In genomic region chr19:42004258-42004657, GRCm38 (mm10) we compare ENCODE assay signal across 21 mouse cellular contexts. TPM values are rescaled to one million over a fixed set of nuclear protein-coding genes. Genes with fewer than 3 reads are reported as not detected.
"Had no signal": no experiment of that assay in that cellular context is flagged by ENCODE, and none has a peak within 500 bp of the region (broad histone marks: within the 10 kb centered on the region; RNA-seq: fewer than 3 reads in every experiment).

No protein-coding gene starts in this region.

- H3K4me3 ChIP-seq: layer of hippocampus, adult 2 months; limb, embryonic 12.5 days; liver, embryonic 13.5 days; lung, embryonic 15.5 days; midbrain, embryonic 12.5 days; neural tube, embryonic 13.5 days had no signal

- DNase-seq: kidney, postnatal 10 days; kidney, postnatal 4 days; liver; liver, embryonic 13.5 days; liver, postnatal 0 days; lung, postnatal 14 days; retina, postnatal 1 day; right cerebral cortex, postnatal 4 days; spleen, adult 18-20 months; thymus, adult 2 months; thymus, postnatal 25 days had no signal

- H3K9ac ChIP-seq: limb, embryonic 12.5 days; liver, embryonic 13.5 days; liver, postnatal 0 days; lung, embryonic 15.5 days; midbrain, embryonic 12.5 days; neural tube, embryonic 13.5 days had no signal

- H3K27me3 ChIP-seq: limb, embryonic 12.5 days; liver, embryonic 13.5 days; lung, embryonic 15.5 days; midbrain, embryonic 12.5 days; neural tube, embryonic 13.5 days had no signal

- H3K27ac ChIP-seq: layer of hippocampus, adult 2 months; limb, embryonic 12.5 days; lung, embryonic 15.5 days; midbrain, embryonic 12.5 days; neural tube, embryonic 13.5 days had no signal

- H3K36me3 ChIP-seq: limb, embryonic 12.5 days; liver, embryonic 13.5 days; lung, embryonic 15.5 days; midbrain, embryonic 12.5 days; neural tube, embryonic 13.5 days had no signal

- H3K9me3 ChIP-seq: limb, embryonic 12.5 days; liver, embryonic 13.5 days; lung, embryonic 15.5 days; midbrain, embryonic 12.5 days; neural tube, embryonic 13.5 days had no signal

- ATAC-seq: liver, postnatal 0 days; midbrain, embryonic 16.5 days had no signal

- H3K4me2 ChIP-seq: limb, embryonic 12.5 days; liver, embryonic 13.5 days; lung, embryonic 15.5 days; midbrain, embryonic 12.5 days; neural tube, embryonic 13.5 days had no signal

RNA-seq across cellular contexts. Expression of gene Ankrd2, which starts 31.5 kb away (rescaled TPM):
- total RNA-seq: layer of hippocampus, adult 2 months; left cerebral cortex, postnatal 36 days; megakaryocyte-erythroid progenitor cell, adult 5-6 weeks had no signal
- polyA plus RNA-seq: midbrain, embryonic 12.5 days; urinary bladder, adult 2 months had no signal

RNA-seq across cellular contexts. Expression of gene Hoga1, which starts 41.2 kb away (rescaled TPM):
- total RNA-seq: megakaryocyte-erythroid progenitor cell, adult 5-6 weeks had no signal

RNA-seq across cellular contexts. Expression of gene 4933411K16Rik, which starts 47.8 kb away (rescaled TPM):
- total RNA-seq: megakaryocyte-erythroid progenitor cell, adult 5-6 weeks had no signal
- polyA plus RNA-seq: limb, embryonic 12.5 days; liver, embryonic 13.5 days; lung, embryonic 15.5 days; midbrain, embryonic 12.5 days; midbrain, embryonic 16.5 days; neural tube, embryonic 13.5 days; stomach, embryonic 14.5 days had no signal
